Mouse (Mus musculus) Patski (cell line): ENCODE measurements at regions not wholly inside any gene's neighbourhood (a gene's known extent, or its start where the extent isn't known, plus 50 kb on each side); places are given as distances from the start of the nearest gene placed in this dataset.
A peak's percentile ranks its signal among the peaks of the same experiment; 100 is the strongest.

Experiments used
- ATAC-seq: fragments of 100-300 bp; one replicate; pipeline ENCODE4 v1.8.0; 2021
- CTCF ChIA-PET: fragments of 350-600 bp; sonication (Branson Sonifier 250); formaldehyde crosslinking; loops from one replicate; lab custom pipeline; 2022; ENCODE audit warnings: inconsistent platforms; lab: Charles Lee
- POLR2A ChIA-PET: fragments of 350-600 bp; sonication (Branson Sonifier 250); formaldehyde crosslinking; loops from one replicate; lab custom pipeline; 2022; ENCODE audit warnings: antibody characterized with exemption, inconsistent platforms; lab: Charles Lee
- DNase-seq: peaks from one replicate; pipeline ENCODE4 v3.0.0-alpha.2; 2011; ENCODE audit warnings: low read depth, low spot score
- H3K27me3 ChIP-seq: fragments of 371-371 bp; one replicate; pipeline ENCODE4 v1.5.1; 2021
- CTCF ChIP-seq: fragments of 100-300 bp; IDR thresholded peaks from one replicate; pipeline ENCODE4 v1.5.1; 2021
- in situ Hi-C: fragments of 300-500 bp; cut with MboI; formaldehyde crosslinking; loops from 3 replicates; pipeline ENCODE4 v1.11.1; 2018; ENCODE audit warnings: low pct_unique_long_range_greater_than_20kb, mixed read lengths

DNA sequence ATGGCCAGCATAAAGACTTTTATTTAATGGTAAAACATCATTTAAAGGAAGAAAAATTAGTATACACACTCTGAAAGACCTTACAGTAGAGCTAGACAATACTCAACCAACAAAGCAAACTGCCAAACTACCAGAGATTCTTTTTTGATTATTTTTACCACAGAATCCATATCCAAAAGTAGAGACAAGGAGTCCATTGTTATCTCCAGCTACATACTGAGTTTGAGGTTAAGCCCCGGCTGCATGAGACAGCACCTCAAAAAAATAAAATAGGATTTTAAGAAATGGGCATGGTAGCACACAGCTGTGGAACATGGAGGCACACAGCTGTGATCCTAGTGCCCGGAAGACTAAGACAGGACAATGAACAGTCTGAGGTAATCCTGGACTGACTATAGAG, 293.4 kb downstream of the Sox4 start:
- no peak for TF ChIP-seq CTCF
- POLR2A ChIA-PET = no interaction called here
- in situ Hi-C loops = no loop called here
- no peaks in the 10 kb centered on the region for H3K27me3 ChIP-seq
- ATAC-seq = no peak
- no peak for DNase-seq
- CTCF ChIA-PET = interaction anchor here (1.0 kb wide), 1 partner anchor 11 kb away, joined by 3 read pairs; no protein-coding TSS in a partner anchor

- CTCF ChIA-PET = no interaction called here
- no peak for TF ChIP-seq CTCF
- in situ Hi-C loops = no loop called here
- DNase-seq (no peak), ATAC-seq (no peak)
- H3K27me3 ChIP-seq = no peaks in the 10 kb centered on the region
- POLR2A ChIA-PET = no interaction called here
Measured at GRCm38 (mm10) chr13:28658652-28659051, 294.9 kb downstream of the Sox4 start.

DNA sequence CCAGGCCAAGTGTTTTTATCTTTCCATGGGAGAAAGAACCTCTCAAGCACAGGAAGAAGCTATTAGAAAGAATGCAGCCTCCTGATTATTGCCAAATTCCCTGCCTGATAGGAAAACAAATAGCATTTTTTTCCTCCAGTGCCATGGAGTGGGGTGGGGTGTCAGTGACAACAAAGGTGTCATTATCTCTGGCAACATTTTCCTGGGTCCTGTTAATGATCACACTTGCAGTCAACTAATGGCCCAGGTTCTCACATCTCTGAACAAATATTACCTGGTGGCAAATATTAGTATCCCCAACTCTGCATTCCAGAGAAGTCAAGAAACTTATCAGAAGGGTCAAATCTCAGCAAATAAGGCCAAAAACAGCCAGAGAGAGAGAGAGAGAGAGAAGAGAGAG, 298.6 kb downstream of the Sox4 start:
- CTCF ChIA-PET = no interaction called here
- no peak for ATAC-seq

DNA sequence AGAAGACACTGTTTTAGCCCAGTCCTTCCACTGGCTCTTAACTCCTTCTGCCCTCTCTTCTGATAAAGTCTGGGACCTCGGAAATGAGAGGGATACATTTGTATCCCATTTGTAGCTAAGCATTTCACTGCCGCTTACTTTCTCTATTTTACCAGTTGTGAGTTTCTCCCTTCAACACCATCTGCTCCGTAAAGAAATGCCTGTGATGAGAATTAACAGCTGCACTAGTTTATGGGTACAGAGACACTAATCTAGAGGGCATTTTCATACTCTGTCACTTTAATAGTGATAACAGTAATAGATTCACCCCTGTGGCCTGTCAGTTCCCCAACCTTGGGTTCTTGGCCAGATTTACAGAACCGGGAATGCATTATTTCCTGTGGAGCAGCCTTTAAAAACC, 300.2 kb downstream of the Sox4 start:
- in situ Hi-C loops = no loop called here

More for the DNA sequence above, 298.6 kb downstream of the Sox4 start:
- no peak for TF ChIP-seq CTCF
- POLR2A ChIA-PET = no interaction called here
- no peak for DNase-seq
- in situ Hi-C loops = no loop called here
- H3K27me3 ChIP-seq = no peaks in the 10 kb centered on the region

GRCm38 (mm10) chr13:28651810-28652209, 301.7 kb downstream of the Sox4 start:
- in situ Hi-C loops = no loop called here
- ChIA-PET POLR2A (interaction anchor here (0.7 kb wide), 1 partner anchor 66 kb away, joined by 3 read pairs; no protein-coding TSS in a partner anchor), CTCF (interaction anchor here (2.5 kb wide), 1 partner anchor 17 kb away, joined by 8 read pairs; no protein-coding TSS in a partner anchor)
- ATAC-seq (no peak), DNase-seq (no peak)
- TF ChIP-seq CTCF = no peak
- no peaks in the 10 kb centered on the region for H3K27me3 ChIP-seq

More for the DNA sequence above, 300.2 kb downstream of the Sox4 start:
- no peak for TF ChIP-seq CTCF
- DNase-seq (no peak), ATAC-seq (no peak)
- no peaks in the 10 kb centered on the region for H3K27me3 ChIP-seq
- ChIA-PET POLR2A (interaction anchor here (0.7 kb wide), 1 partner anchor 913 kb away, joined by 4 read pairs; no protein-coding TSS in a partner anchor), CTCF (interaction anchor here (0.9 to 1.1 kb wide), 2 partner anchors 13 to 37 kb away, joined by 3 to 4 read pairs; no protein-coding TSS in a partner anchor)

- ChIA-PET CTCF (no interaction called here), POLR2A (no interaction called here)
- no peaks in the 10 kb centered on the region for H3K27me3 ChIP-seq
- no peak for TF ChIP-seq CTCF
- no peak for ATAC-seq
- DNase-seq = no peak
- in situ Hi-C loops = no loop called here
Measured at GRCm38 (mm10) chr13:28645881-28646280, 307.6 kb downstream of the Sox4 start.

DNA sequence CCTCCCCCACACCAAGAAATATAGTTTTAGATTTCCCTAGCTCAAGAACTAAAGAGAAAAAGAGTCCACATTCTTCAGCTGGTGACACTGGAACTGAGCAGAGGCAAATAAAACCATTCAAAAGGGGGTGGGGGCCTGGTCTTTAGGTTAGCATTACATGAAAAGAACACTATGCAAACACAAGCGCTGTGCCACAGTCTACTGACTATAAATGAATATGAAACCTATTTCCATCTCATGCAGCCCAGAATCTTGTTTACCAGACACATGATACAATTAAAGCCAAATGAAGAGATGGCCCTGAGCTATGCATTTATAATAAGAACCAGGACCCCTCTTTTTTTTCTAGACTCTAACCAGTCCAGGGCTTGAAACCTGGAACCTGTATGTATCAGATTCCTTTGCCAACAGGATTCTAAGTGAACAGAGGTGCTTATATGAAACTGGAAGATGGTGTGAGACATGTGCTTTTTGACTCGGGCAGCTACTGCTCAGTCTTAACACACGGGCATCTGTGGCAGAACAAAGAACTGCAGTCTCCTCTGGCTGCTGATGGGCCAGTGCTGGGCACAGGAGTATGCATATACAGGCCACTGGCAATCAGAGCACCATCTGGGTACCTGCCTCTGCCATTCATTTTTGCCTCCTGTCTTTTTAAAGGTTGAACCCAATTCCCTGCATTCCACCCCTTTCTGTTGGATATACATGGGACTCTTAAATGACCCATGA, 308.5 kb downstream of the Sox4 start:
- CTCF ChIA-PET = interaction anchor here (0.8 kb wide), 1 partner anchor 13 kb away, joined by 3 read pairs; no protein-coding TSS in a partner anchor
- POLR2A ChIA-PET = interaction anchor here (0.6 to 0.7 kb wide), 2 partner anchors 26 to 147 kb away, joined by 3 to 4 read pairs; no protein-coding TSS in a partner anchor
- TF ChIP-seq CTCF = no peak
- H3K27me3 ChIP-seq = no peaks in the 10 kb centered on the region
- in situ Hi-C loops = no loop called here
- ATAC-seq = no peak
- DNase-seq = no peak

DNA sequence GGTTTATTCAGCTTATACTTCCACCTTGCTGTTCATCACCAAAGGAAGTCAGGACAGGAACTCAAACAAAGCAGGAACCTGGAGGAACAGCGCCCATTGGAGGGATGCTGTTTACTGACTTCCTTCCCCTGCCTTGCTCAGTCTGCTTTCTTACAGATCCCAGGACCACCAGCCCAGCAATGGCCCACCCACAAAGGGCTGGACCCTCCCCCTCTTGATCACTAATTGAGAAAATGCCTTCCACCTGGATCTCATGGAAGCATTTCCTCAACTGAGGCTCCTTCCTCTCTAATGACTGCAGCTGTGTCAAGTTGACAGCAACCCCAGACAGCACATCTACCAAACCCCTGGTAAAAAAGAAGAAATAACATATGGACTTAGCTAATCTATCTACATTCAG, 312.7 kb downstream of the Sox4 start:
- in situ Hi-C loops = no loop called here
- no peak for TF ChIP-seq CTCF
- ChIA-PET CTCF (interaction anchor here (0.9 kb wide), 1 partner anchor 10 kb away, joined by 3 read pairs; no protein-coding TSS in a partner anchor), POLR2A (no interaction called here)
- ATAC-seq (no peak), DNase-seq (no peak)
- H3K27me3 ChIP-seq = no peaks in the 10 kb centered on the region

- TF ChIP-seq CTCF = no peak
- in situ Hi-C loops = no loop called here
- DNase-seq (no peak), ATAC-seq (no peak)
- ChIA-PET CTCF (interaction anchor here (0.6 to 2.4 kb wide), 2 partner anchors 16 to 200 kb away, joined by 4 to 8 read pairs; no protein-coding TSS in a partner anchor), POLR2A (no interaction called here)
- H3K27me3 ChIP-seq = no peaks in the 10 kb centered on the region
Measured at GRCm38 (mm10) chr13:28635230-28635950, 318.1 kb downstream of the Sox4 start.

DNA sequence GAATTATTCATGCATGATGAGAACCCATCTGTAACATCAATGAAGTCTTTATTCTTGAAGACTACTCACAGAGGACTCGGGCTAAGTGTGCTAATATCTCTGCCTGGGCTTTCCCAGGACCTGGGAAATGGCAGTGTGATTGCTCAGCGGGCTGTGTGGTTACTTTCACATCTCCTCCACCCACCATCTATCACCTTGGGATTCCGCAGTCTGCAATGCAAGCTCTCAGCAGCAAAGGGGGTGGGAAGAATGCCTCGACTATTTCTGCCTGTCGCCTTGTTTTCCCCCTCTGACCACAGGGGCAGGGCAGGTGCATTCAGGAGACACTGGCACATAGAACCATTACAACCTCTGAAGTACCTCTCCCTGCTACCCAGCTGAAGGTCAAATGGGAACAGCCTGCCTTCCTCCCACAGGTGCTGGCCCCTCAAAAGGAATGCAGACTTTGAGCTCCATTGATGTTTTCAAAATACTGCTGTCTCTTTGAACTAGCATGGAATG, 319.9 kb downstream of the Sox4 start:
- in situ Hi-C loops = no loop called here
- ChIA-PET CTCF (interaction anchor here (1.0 to 2.4 kb wide), 2 partner anchors 18 kb away, joined by 3 to 8 read pairs; no protein-coding TSS in a partner anchor), POLR2A (no interaction called here)
- no peak for TF ChIP-seq CTCF
- ATAC-seq (peak; percentile 42), DNase-seq (peak; percentile 66)
- H3K27me3 ChIP-seq = no peaks in the 10 kb centered on the region
